Mouse (Mus musculus) lung, postnatal 14 days (tissue): ENCODE data around the gene 1700013F07Rik.
"Not testable (repeated sequence)": the region's sequence is repeated elsewhere in the genome, so short reads cannot be mapped to it uniquely, and the experiment has no call there.

Source experiments
- DNase-seq: peaks from one replicate; pipeline ENCODE4 v3.0.0; 2021

The 1700013F07Rik gene

DNA sequence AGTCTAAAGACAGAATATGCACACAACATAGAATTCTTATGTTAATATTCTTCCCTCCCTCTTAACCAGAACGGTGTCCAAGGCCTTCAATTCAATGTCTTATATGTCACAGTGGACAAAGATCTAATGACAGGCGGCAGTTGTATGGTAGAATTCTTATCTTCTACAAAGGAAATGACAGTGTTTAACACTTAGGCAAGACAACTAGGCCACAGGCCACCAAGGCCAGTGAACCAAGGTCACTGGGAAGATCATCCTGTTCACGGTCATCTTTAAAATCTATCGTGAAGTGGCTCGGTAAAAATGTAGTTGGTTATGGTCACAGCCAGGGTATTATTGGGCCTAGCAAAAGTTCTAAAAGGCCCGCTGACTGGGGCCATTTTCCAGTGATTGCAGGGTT lies at the start of gene 1700013F07Rik:
Gene 1700013F07Rik, plus strand, starts transcription at position 200 of the 400 bp plus-strand sequence.
- DNase-seq: no peak

DNA sequence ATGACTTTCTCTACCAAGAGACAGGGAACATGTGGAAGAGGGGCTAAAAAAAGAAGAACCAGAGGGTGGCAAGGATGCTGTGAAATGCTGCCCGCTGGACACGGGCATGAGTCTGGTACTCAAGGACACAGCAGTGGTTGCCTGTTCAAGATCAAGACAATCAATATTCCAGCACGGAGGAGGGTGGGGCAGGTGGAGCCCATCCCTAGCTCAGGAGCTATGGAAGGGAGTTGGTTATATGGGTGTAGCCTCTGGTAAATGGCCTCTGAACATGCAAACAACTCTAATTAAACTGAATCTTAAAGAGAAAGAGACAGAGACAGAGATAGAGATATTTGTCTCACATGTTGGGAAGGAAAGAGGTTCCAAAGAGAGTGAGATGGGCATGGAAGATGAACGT lies 49.2 kb upstream of the 1700013F07Rik start:
- DNase-seq: no peak

DNA sequence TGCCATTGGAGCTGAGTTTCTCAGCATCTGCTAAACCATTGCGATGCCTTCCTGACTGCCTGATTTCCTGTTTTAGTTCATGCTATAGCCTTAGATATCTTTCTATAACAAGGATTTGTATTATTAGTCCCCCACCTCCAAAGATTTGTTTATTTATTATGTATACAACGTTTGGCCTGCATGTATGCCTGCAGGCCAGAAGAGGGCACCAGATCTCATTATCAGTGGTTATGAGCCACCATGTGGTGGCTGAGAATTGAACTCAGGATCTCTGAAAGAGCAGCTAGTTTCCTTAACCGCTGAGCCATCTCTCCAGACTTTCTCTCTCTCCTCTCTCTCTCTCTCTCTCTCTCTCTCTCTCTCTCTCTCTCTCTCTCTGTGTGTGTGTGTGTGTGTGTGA lies 44.0 kb upstream of the 1700013F07Rik start:
- DNase-seq: no peak

- no peak for DNase-seq
These were observed 39.0 kb upstream of the 1700013F07Rik start for GRCm38 (mm10) chr3:108494861-108495474.

- no peak for DNase-seq
These were observed 38.5 kb upstream of the 1700013F07Rik start for GRCm38 (mm10) chr3:108495486-108495885.

DNA sequence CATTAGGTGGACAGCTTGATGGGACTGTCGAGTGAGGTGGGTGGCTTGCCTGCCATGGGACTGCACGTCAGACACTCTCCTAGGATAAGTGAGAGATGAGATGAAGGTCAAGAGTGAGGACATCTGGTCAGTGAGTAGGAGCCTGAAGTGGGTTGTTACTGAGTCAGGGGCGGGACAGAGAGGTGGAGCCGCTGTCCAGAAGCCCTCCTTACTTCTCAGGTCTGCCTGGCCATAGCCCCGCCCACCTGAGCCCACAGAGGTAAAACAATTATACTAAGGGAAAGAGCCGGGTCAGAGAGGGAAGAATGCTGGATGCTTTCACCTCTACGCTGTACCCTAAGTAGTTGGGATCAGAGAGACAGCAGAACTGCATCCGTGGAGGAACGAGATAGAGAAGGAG lies 36.3 kb upstream of the 1700013F07Rik start:
- DNase-seq: no peak

GRCm38 (mm10) chr3:108499826-108500225 lies 34.1 kb upstream of the 1700013F07Rik start:
- no peak for DNase-seq

- not testable (repeated sequence) for DNase-seq
These were observed 32.5 kb upstream of the 1700013F07Rik start for GRCm38 (mm10) chr3:108501411-108501810.

DNA sequence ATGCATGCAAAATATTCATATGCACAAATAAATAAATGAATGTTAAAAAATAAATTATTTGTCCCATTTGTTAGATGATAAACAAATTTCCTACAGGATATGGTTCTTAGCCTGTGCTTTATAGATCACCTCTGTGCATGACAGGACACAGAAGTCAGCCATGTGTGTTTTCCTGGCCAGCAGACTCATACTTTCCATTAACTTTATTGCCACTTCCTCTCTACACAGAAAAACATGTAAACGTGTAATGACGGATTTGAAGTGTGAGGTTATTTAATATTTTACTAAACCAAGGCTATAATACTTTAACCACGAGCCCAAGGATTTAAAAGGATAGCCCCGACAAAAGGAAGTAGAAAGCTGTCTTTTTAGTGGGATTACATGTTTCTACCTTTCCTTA lies 30.0 kb upstream of the 1700013F07Rik start:
- no peak for DNase-seq

GRCm38 (mm10) chr3:108508745-108509474 lies 25.0 kb upstream of the 1700013F07Rik start:
- no peak for DNase-seq

DNA sequence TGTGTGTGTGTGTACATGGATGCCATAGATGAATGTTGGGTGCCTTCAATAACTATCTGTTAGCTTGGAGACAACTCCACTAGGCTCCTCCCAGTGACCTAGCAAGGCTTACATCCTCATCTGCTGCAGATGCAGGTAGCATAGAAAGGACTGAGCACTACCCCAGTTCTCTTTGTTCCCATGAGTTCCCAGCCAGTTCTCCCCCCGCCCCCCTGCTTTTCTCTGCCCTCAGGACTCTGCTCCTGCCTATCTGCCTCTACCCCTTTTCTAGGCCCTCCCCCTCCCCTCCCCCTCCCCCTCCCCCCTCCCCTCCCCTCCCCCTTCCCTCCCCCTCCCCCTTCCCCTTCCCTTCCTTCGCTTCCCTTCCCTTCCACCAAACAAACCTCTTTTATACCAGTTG lies 23.8 kb upstream of the 1700013F07Rik start:
- no peak for DNase-seq

- no peak for DNase-seq
These were observed 23.1 kb upstream of the 1700013F07Rik start for GRCm38 (mm10) chr3:108510716-108511483.

GRCm38 (mm10) chr3:108513465-108513864 lies 20.5 kb upstream of the 1700013F07Rik start:
- DNase-seq: no peak

- DNase-seq: peak; percentile 8
These were observed 15.7 kb upstream of the 1700013F07Rik start for GRCm38 (mm10) chr3:108518276-108518675.

- DNase-seq: no peak
These were observed 10.5 kb upstream of the 1700013F07Rik start for GRCm38 (mm10) chr3:108523415-108523814.

- no peak for DNase-seq
These were observed 5.5 kb upstream of the 1700013F07Rik start for GRCm38 (mm10) chr3:108528489-108528888.

DNA sequence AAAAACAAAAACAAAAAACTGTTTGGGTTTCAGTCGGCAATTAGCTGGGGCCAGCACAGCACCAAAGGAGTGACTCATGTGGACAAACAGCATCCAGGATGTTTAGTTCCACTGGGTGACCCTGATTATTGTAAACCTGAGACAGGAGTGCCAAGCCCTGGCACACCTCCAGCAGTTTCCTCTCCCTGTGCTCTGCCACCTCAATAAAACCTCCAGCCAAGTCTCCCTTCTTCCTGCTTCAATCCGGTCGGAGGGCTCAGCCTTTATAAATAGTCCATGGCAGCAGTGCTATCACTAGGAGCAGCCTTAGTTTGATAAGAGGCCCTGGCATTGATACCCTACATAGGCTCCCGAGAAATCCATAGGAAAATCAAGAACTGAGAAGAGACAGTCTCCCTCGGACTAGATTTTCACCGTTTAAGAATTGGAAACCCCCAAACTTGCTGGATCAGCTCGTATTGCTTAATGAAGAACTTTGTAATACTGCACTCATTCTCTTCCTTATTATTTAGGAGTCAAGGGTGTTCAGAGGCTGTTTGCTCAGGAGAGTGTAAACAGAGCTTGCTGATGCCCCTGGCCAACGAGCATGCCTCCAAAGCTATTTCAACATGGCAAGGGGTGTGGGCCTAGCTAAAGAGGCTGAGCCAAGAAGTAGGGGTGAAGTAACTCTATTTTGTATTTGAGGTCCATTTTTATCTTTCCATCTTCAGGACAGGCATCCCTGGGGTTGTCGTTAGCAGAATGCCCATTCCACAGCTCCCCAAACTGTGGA lies 650 bp upstream of the 1700013F07Rik start:
- DNase-seq: peak; percentile 63

GRCm38 (mm10) chr3:108535896-108536516 lies 2.1 kb downstream of the 1700013F07Rik start:
- no peak for DNase-seq

GRCm38 (mm10) chr3:108536517-108537260 lies 2.7 kb downstream of the 1700013F07Rik start, which contains the start of gene 5330417C22Rik:
5330417C22Rik (minus strand) TSS chr3:108536536.
- peak; percentile 38 for DNase-seq

DNA sequence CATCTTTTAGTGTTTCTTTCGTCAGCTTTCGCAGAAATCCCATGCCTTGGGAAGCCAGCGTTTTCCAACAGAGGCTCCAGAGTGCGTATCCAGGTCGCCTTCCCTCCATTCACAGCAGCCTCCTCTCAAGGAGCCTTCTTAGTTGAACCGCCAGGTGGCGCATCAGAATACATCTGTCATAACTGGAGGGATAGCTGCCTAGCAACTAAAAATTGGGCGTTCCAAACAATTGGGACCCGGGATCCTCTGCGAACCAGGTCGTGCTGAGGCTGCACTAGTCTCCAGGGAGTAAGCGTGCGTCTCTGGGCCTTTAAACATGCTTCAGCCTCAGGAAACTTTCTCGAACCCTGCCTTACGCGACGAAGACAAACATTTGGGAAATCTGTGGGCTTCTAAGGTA lies 3.4 kb downstream of the 1700013F07Rik start:
- peak; percentile 89 for DNase-seq

- DNase-seq: no peak
These were observed 8.3 kb downstream of the 1700013F07Rik start for GRCm38 (mm10) chr3:108542299-108542698.
